Mouse (Mus musculus) layer of hippocampus, adult 18-20 months (tissue): ENCODE measurements around the gene Zfp618. TPM values are rescaled to one million over a fixed set of nuclear protein-coding genes. Genes with fewer than 3 reads are reported as not detected.

ENCODE experiments used
- DNase-seq, 2 experiments: peaks; one replicate each; pipeline ENCODE4 v3.0.0; 2022; ENCODE audit warnings: low spot score in 2 of 2
- total RNA-seq, 2 experiments: library from RNA; stranded (reverse); gene quantifications; 2 replicates each; pipeline ENCODE4 v1.2.3; 2021

Gene Zfp618
- total RNA-seq, 2 experiments from 2014 or later, result 2.6 to 2.9 TPM

GRCm38 (mm10) chr4:62998908-62999307 is 33.5 kb downstream of the Zfp618 start:
- no peak for DNase-seq

- DNase-seq, result no peak
These were observed 33.9 kb downstream of the Zfp618 start for GRCm38 (mm10) chr4:62999321-62999720.

GRCm38 (mm10) chr4:62999916-63000315 is 34.5 kb downstream of the Zfp618 start:
- no peak for DNase-seq

GRCm38 (mm10) chr4:63000316-63001055 is 35.1 kb downstream of the Zfp618 start:
- no peak for DNase-seq

- DNase-seq, result no peak
These were observed 37.0 kb downstream of the Zfp618 start for GRCm38 (mm10) chr4:63002386-63002785.

- DNase-seq, result no peak
These were observed 39.1 kb downstream of the Zfp618 start for GRCm38 (mm10) chr4:63004519-63004918.

- no peak for DNase-seq
These were observed 40.2 kb downstream of the Zfp618 start for GRCm38 (mm10) chr4:63005446-63006185.

GRCm38 (mm10) chr4:63006198-63007155 is 41.1 kb downstream of the Zfp618 start:
- no peak for DNase-seq

- DNase-seq, result no peak
These were observed 42.8 kb downstream of the Zfp618 start for GRCm38 (mm10) chr4:63008206-63008605.

GRCm38 (mm10) chr4:63008822-63009221 is 43.4 kb downstream of the Zfp618 start:
- no peak for DNase-seq

- DNase-seq, result no peak
These were observed 44.4 kb downstream of the Zfp618 start for GRCm38 (mm10) chr4:63009821-63010220.

GRCm38 (mm10) chr4:63010226-63010625 is 44.9 kb downstream of the Zfp618 start:
- DNase-seq, result peak in 1 of 2 experiments; percentile 18

- DNase-seq, result no peak
These were observed 53.2 kb downstream of the Zfp618 start for GRCm38 (mm10) chr4:63018616-63019015.

GRCm38 (mm10) chr4:63019428-63019858 is 54.1 kb downstream of the Zfp618 start:
- no peak for DNase-seq

- DNase-seq, result no peak
These were observed 55.8 kb downstream of the Zfp618 start for GRCm38 (mm10) chr4:63021034-63021700.

- no peak for DNase-seq
These were observed 58.1 kb downstream of the Zfp618 start for GRCm38 (mm10) chr4:63023465-63023864.

GRCm38 (mm10) chr4:63024098-63024497 is 58.7 kb downstream of the Zfp618 start:
- DNase-seq, result no peak

GRCm38 (mm10) chr4:63024734-63025256 is 59.4 kb downstream of the Zfp618 start:
- no peak for DNase-seq

- no peak for DNase-seq
These were observed 59.9 kb downstream of the Zfp618 start for GRCm38 (mm10) chr4:63025306-63025705.

- no peak for DNase-seq
These were observed 60.9 kb downstream of the Zfp618 start for GRCm38 (mm10) chr4:63026286-63026685.

GRCm38 (mm10) chr4:63027451-63027850 is 62.1 kb downstream of the Zfp618 start:
- no peak for DNase-seq
